Mouse (Mus musculus): ENCODE data around the gene Ebp.

GRCm38 (mm10) chrX:8236704-8237103 lies 43.4 kb upstream of the Ebp start:
- no peak for TF ChIP-seq CTCF (IDR thresholded peaks at IDR 0.05; ENCODE audit: insufficient read depth, low read length)
- TF ChIP-seq POLR2A (IDR thresholded peaks at IDR 0.05; ENCODE audit: borderline replicate concordance, extremely low read depth, low read depth, low read length), result no peak

All from lung, adult 2 months (tissue).